Mouse (Mus musculus) hindbrain, postnatal 0 days (tissue): Measurements from ENCODE around the gene Spryd3. TPM values are rescaled to one million over a fixed set of nuclear protein-coding genes. Genes with fewer than 3 reads are reported as not detected.

ENCODE experiments used
- ATAC-seq: fragments of 200-750 bp; cut with Nextera tagmentation; 2 replicates; pipeline ENCODE4 v1.8.0; 2017; ENCODE audit warnings: mild to moderate bottlenecking, moderate TSS enrichment, moderate library complexity
- DNase-seq: peaks from one replicate; pipeline ENCODE4 v3.0.0-alpha.2; 2015; ENCODE audit warnings: low spot score
- H3K27ac ChIP-seq: fragments of 300-500 bp; sonication (generic); 2 replicates; pipeline ENCODE4 v1.5.1; 2014; ENCODE audit warnings: mild to moderate bottlenecking
- H3K27me3 ChIP-seq: fragments of 300-500 bp; sonication (generic); 2 replicates; pipeline ENCODE4 v1.6.1; 2014; ENCODE audit warnings: low read length, mixed read lengths; ENCODE audit not compliant: insufficient read depth
- H3K36me3 ChIP-seq: fragments of 300-500 bp; sonication (generic); 2 replicates; pipeline ENCODE4 v1.6.1; 2014; ENCODE audit warnings: low read length, mixed read lengths; ENCODE audit not compliant: insufficient read depth
- H3K4me1 ChIP-seq: fragments of 300-500 bp; sonication (generic); 2 replicates; pipeline ENCODE4 v1.6.1; 2014; ENCODE audit warnings: antibody characterized with exemption, low read length, mixed read lengths; ENCODE audit not compliant: insufficient read depth
- H3K4me2 ChIP-seq: fragments of 300-500 bp; sonication (generic); 2 replicates; pipeline ENCODE4 v1.6.1; 2014; ENCODE audit warnings: low read depth, mild to moderate bottlenecking, low read length, moderate library complexity, mixed read lengths
- H3K4me3 ChIP-seq: fragments of 300-500 bp; sonication (generic); 2 replicates; pipeline ENCODE4 v1.5.1; 2014; ENCODE audit warnings: low read length
- H3K9ac ChIP-seq: fragments of 300-500 bp; sonication (generic); replicated peaks from 2 replicates; pipeline ENCODE4 v1.6.1; 2014; ENCODE audit warnings: mild to moderate bottlenecking, low read length, moderate library complexity, mixed read lengths
- H3K9me3 ChIP-seq: fragments of 300-500 bp; sonication (generic); 2 replicates; pipeline ENCODE4 v1.6.1; 2016; ENCODE audit warnings: low read length, mixed read lengths
- CTCF ChIP-seq: IDR thresholded peaks from 2 replicates; pipeline ENCODE4 v1.5.1; 2016; ENCODE audit warnings: antibody characterized with exemption, control low read depth, low read depth
- whole genome bisulfite sequencing: fragments of 180-500 bp; shearing (Covaris S2); extraction: QIAGEN DNeasy Blood & Tissue Kit; methylation state at CpG from one replicate; pipeline ENCODE4 v1.1.7; 2014; 5-methylcytosine and 5-hydroxymethylcytosine counted together
- polyA plus RNA-seq: library from polyadenylated mRNA; unstranded; fragments of >200 nt; fragmentation: Nextera tagmentation; extraction: Ambion mirVana; gene quantifications from 2 replicates; pipeline ENCODE4 v1.2.1, GENCODE M21; 2015
- total RNA-seq: library from RNA; depleted of rRNA; stranded (reverse); fragments of >200 nt; gene quantifications from 2 replicates; pipeline ENCODE4 v1.2.3, GENCODE M21; 2014

The Spryd3 gene
- total and polyA plus RNA-seq, 2 experiments from 2014 or later: 110 to 118 TPM

DNA sequence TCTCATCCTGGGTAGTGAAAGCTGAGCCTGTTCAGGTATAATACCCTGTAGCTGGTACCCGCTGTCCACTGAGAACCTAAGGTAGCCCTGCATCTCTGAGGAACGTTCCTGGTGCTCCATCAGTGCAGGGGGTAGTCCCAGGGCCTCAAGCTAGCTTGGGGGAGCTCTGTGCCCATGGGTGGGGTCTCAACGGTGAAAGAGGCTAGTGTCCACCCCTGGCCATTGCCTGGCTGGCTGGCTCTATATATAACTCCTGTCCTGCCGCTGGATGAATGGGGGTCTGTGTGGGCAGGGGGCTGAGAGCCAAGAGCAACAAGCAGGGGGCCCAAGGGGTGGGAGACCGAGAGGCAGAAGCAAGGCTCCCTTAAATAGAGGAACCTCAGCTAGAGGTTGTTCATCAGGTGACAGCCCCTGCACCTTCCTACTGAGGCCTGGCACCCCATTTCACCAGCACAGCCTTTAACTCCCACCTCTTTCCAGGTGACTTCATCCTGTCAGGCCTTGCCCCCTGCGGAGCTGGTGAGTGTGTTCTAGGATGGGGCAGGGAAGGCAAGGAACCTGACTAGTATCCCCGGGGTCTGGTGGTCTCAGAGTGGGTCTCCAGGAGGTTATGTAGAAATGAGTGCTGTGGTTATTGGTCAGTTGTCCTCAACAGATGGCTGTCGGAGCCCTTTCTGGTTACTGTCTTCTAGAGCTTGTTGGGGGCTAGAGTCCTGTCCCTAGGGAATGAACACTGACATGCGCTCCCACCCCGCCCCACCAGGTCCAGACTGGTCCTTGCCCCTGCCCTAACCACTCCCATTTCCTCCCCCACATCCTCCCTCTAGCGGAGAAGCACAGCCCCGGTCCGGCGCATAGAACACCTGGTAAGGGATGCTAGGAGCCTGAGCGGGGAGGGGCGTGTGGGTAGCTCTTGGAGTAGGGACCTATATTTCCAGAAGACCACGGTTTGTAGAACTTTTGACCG is 30.0 kb downstream of the Spryd3 start:
- DNase-seq (no peak), ATAC-seq (no peak)
- Histone ChIP-seq H3K27ac (no peak overlapping the region; the same call in 1 of the 2 replicates), H3K27me3 (no peaks in the 10 kb centered on the region), H3K9ac (no peak overlapping the region), H3K4me2 (peak overlapping the region; percentile 64), H3K4me1 (peaks cover 30% of the 10 kb centered on the region), H3K36me3 (no peaks in the 10 kb centered on the region), H3K4me3 (peak overlapping the region; percentile 35), H3K9me3 (no peaks in the 10 kb centered on the region)
- 28% methylated on average over 18 of the region's 18 CpGs for WGBS
- peak; percentile 37; the same call in 1 of the 2 replicates for TF ChIP-seq CTCF

DNA sequence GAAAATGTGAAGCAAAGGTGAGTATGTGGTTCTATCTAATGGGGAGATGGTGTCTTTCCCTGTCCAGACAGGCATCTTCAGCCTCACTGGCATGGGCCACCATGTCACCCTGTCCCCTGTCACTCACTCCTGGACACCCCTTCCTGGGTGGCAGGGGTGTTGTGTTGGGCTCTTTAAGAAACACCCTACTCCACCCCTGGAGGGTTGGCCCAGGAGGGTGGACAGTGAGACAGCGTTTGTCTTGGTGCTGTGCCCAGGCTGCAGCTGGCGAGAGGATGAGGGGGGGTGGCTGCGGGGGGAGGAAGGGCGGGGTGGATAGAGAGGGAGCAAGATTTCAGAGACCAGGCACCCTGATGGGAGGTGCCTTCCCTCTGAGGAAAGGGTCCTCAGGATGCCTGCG is 30.7 kb downstream of the Spryd3 start:
- Histone ChIP-seq H3K4me1 (peaks cover 30% of the 10 kb centered on the region), H3K36me3 (no peaks in the 10 kb centered on the region), H3K4me2 (peak overlapping the region; percentile 64; the same call in 1 of the 2 replicates), H3K4me3 (no peak overlapping the region), H3K9me3 (no peaks in the 10 kb centered on the region), H3K27me3 (no peaks in the 10 kb centered on the region), H3K27ac (no peak overlapping the region; the same call in 1 of the 2 replicates), H3K9ac (no peak overlapping the region)
- TF ChIP-seq CTCF: no peak
- no peak for ATAC-seq
- no peak for DNase-seq
- 32% methylated on average over 5 of the region's 5 CpGs for WGBS

DNA sequence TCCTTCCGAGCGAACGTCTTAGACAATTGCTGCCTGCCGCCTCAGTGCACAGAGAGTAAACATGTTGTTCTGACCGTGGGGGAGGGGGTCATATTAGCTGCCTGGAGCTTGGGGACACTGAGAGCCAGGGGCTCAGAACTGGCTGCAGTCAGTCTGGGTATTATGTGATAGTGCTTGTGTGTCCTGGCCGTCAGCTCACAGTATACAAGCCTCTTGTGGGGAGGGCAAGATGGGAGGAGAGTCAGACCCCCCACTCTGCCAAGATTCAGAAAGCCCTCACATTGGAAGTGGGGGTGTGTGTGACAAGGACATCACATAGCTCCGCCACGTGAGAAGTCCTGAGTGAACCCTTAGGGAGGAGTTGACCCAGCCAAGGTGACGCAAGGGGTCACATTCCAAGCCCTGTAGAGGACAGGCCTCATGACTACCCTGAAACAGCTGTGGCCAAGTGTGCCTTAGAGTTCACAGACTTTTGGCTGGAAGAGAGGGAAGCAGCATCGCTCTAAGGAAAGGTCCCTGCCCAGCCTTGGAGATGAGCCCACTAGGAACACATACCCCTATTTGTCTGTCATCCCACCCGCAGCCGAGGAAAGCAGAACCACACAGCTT is 32.0 kb downstream of the Spryd3 start:
- Histone ChIP-seq H3K4me1 (peaks cover 28% of the 10 kb centered on the region), H3K9ac (peak overlapping the region; percentile 44; the same call in 1 of the 2 replicates), H3K27ac (peak overlapping the region; percentile 78; the same call in 1 of the 2 replicates), H3K4me3 (0 out of 2 replicates have a peak overlapping the region, but pooled peaks have one; percentile 20), H3K9me3 (no peaks in the 10 kb centered on the region), H3K36me3 (no peaks in the 10 kb centered on the region), H3K4me2 (peak overlapping the region; percentile 40), H3K27me3 (no peaks in the 10 kb centered on the region)
- ATAC-seq: no peak
- no peak for TF ChIP-seq CTCF
- peak; percentile 43 for DNase-seq
- WGBS: 17% methylated on average over 12 of the region's 12 CpGs

DNA sequence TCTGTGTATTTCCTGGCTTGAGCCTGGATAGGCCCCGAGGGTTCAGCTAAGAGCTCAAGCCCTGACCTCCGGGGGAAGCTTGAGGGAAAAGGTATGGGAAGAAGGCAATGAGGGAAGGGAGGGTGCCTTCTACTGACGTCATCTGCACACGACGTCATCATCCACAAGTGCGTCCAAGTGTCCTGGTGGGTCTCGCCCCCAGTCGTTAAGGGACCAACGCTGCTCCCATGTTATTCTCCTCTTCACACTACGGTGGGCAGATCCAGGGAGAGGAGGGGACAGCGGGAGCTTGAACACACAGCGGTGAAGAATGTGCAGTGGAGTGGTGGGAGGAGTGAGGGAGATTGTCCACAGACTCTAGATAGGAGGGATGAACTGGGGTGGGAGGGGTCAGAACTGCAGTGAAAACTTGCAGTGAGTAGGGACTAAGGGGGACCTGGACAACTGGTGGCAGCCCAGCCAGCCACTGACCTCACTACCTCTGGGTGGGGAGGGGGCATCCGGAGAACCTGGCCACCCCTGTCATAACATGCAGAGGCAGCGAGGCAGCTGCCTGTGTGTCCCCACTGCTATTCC is 32.6 kb downstream of the Spryd3 start:
- WGBS: 11% methylated on average over 14 of the region's 14 CpGs

GRCm38 (mm10) chr15:102102548-102103121 is 33.4 kb downstream of the Spryd3 start:
- no peak for TF ChIP-seq CTCF
- Histone ChIP-seq H3K4me3 (peak overlapping the region; percentile 20), H3K9me3 (no peaks in the 10 kb centered on the region), H3K4me1 (peaks cover 20% of the 10 kb centered on the region), H3K27ac (peak overlapping the region; percentile 78), H3K27me3 (no peaks in the 10 kb centered on the region), H3K9ac (peak overlapping the region; percentile 44; the same call in 1 of the 2 replicates), H3K36me3 (peaks cover 3% of the 10 kb centered on the region; the same call in 1 of the 2 replicates), H3K4me2 (peak overlapping the region; percentile 40)
- WGBS: 33% methylated on average over 6 of the region's 6 CpGs
- DNase-seq (no peak), ATAC-seq (no peak)

More for the DNA sequence above, 32.6 kb downstream of the Spryd3 start:
- no peaks in the 10 kb centered on the region for H3K9me3 ChIP-seq
- no peak for TF ChIP-seq CTCF
- no peaks in the 10 kb centered on the region for H3K36me3 ChIP-seq
- H3K9ac ChIP-seq: peak overlapping the region; percentile 44; the same call in 1 of the 2 replicates
- ATAC-seq (no peak), DNase-seq (no peak)
- peak overlapping the region; percentile 40 for H3K4me2 ChIP-seq
- peak overlapping the region; percentile 78 for H3K27ac ChIP-seq
- H3K4me3 ChIP-seq: peak overlapping the region; percentile 20
- no peaks in the 10 kb centered on the region for H3K27me3 ChIP-seq
- peaks cover 23% of the 10 kb centered on the region for H3K4me1 ChIP-seq
